Mouse (Mus musculus) olfactory bulb, adult 2 months (tissue): ENCODE measurements around the gene Prkg1.

Source experiments
- CTCF ChIP-seq: fragments of 200-500 bp; IDR thresholded peaks from 2 replicates; pipeline ENCODE4 v1.5.1; 2012; ENCODE audit warnings: low read depth, mild to moderate bottlenecking, low read length, moderate library complexity; ENCODE audit not compliant: insufficient read depth
- POLR2A ChIP-seq: fragments of 200-500 bp; IDR thresholded peaks from 2 replicates; pipeline ENCODE4 v1.6.1; 2012; ENCODE audit warnings: mild to moderate bottlenecking, low read depth, low read length, moderate library complexity; ENCODE audit not compliant: insufficient read depth

DNA sequence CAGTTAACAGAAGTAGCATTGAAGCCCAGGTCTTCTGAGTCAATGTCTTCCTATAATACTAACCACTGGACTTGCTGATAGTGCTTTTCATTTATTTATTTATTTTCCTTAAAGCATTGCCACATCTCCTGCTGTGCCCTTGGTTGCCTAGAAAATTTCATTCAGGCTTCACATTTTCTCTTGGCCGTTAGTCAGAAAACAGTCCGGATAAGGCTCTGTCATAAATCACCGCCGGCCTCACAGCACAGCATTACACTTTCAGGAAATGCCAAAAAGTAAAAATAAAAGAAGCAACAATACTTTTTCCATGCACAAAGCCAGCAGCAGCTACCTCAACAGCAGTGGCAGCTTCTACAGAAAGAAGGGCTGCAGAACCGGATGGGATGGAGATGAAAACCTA is 234.2 kb downstream of the Prkg1 start:
- TF ChIP-seq CTCF (no peak), POLR2A (no peak)
